Mouse (Mus musculus): Measurements from ENCODE around the gene Asb7. TPM values are rescaled to one million over a fixed set of nuclear protein-coding genes. Genes with fewer than 3 reads are reported as not detected.
A peak's percentile ranks its signal among the peaks of the same experiment; 100 is the strongest.

Asb7 gene
- polyA plus RNA-seq (2012; rRNA removed) = 3.8 and 4.7 TPM in 2 replicates

DNA sequence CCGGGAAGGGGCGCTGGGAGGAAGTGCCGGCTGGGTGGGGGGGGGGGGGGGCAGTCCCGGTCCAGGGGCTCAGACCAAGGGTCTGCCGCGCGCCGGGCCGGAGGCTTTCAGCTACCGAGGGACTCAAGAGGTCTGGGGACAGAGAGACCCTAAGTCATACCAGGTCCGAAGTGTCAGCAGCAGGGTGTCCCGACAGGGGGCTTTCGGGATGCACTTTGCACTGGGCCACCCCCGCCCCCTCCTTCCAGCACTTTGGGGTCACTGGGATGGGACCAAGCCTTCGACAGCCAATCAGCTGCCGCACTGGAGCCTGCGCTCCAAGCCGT lies at the start of gene Asb7:
Asb7 (minus strand) TSS at position 303 of the 326 bp plus-strand sequence.
- WGBS = under 1% methylated on average over 18 of the region's 18 CpGs
- DNase-seq (ENCODE audit: low read depth, low spot score) = no peak

DNA sequence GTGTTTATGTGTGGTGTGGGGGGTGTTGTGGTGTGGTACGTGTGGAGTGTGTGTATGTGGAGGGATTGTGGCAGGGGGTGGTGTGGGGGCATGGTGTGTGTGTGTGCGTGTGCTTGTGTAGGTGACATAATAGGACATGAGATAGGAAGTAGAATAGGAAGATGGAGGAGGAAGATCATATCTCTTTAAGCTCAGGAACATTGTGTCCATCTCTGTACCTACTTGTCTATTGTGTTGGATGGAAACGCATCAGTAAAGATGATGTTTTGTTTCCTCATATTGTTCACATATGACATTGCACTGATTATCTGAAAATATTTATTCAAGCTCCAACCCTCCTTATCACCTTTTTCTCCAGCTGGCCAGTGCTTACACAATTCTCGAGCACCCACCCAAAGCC lies 48.0 kb upstream of the Asb7 start:
- DNase-seq (ENCODE audit: low read depth, low spot score) = no peak
- 80% methylated on average over 4 of the region's 4 CpGs for WGBS

DNA sequence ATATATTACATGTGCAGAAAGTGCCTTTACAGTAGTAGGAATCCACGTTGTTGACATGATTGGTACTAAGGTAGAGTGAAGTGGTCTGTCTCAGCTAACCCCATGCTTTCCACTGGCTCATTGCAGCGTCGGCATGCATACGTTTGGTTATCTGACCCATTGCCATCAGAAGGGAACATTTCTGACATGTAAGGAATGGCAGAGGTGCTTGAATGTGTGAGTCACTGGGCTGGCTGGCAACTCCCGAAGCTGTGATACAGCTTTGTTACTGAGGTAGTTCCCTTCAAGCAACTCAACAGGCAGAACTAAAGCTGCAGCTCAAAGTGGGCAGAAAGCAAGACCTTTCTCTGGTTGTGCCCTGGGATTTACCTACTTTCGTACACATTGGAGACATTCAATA lies 45.6 kb upstream of the Asb7 start:
- WGBS = 89% methylated on average over 6 of the region's 6 CpGs
- DNase-seq (ENCODE audit: low read depth, low spot score) = no peak

DNA sequence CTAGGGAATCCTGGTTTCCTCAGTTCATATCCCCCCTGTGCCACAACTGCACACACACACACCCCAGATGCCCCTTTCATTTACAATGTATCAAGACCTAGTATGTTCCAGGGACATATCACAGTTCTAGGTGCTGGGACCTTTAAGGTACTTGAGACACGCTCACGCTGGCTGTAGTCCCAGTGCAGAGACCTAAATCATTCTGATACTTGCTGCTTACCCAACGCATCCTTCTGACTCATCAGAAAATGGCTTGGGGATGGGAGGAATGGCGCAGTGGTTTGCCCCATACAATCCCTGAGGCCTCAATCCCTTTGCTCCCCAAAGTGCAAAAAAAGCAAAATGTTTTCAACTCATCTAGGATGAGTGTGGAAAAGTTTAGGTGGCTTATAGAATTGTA lies 45.1 kb upstream of the Asb7 start:
- WGBS = 93% methylated on average over 4 of the region's 4 CpGs
- no peak for DNase-seq (ENCODE audit: low read depth, low spot score)

DNA sequence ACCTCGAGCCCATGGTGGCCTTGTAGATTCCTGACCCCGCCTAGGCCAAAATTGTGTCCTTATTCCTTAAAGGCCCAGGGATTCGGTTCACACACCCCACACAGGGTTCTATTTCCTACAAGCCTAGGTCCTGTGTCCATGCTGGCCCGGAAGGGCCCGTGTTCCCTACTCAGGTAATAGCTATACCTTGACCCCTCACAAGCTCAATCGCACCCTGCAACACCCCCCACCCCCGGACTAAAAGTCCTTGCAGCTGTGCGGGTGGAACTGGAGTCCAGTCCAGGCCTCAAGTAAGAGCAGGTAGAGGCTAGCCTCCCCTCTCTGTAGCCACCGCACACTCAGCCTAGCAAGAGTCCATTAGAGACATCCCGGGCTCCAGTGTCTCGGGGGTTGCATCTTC lies 44.5 kb upstream of the Asb7 start:
- DNase-seq (ENCODE audit: low read depth, low spot score) = no peak
- 92% methylated on average over 11 of the region's 11 CpGs for WGBS

DNA sequence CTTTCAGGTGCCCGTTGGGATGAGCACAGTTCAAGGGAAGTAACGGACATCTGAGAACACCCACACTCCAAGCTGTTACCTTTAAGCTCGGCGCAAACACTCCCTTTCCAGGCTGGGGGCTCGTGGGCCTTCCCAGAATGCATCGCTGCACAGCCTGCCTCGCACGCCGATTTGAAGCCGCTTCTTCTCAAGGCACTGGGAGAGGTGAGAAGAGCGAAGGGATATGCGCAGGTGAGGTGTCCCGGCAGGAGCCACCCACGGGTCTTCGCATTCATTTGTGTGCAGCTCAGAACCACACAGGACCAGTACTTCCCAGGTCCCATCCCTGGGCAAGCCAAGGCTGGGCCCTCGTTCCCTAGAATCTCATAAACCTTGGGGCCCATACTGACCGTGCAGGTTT lies 44.0 kb upstream of the Asb7 start:
- WGBS = 91% methylated on average over 17 of the region's 17 CpGs
- DNase-seq (ENCODE audit: low read depth, low spot score) = no peak

DNA sequence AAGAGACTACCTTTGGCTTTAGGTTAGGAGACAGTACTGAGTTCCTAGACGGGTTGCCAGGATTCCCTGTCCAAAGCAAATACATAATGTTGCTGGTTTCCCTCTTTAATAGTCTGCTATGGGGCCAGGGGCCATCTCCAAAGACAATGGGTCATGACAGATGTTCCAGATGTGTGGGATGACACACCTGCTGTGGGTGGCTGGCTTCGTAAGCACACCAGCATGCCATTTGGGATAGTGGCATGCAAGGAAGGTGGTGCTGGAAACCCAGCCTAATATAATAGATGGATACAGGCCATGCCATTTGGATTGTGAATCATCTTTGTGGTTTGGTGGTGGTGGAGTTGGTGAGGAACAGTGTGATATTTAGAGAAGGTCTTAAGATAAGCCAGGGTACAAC lies 39.8 kb upstream of the Asb7 start:
- 76% methylated on average over 2 of the region's 2 CpGs for WGBS
- no peak for DNase-seq (ENCODE audit: low read depth, low spot score)

DNA sequence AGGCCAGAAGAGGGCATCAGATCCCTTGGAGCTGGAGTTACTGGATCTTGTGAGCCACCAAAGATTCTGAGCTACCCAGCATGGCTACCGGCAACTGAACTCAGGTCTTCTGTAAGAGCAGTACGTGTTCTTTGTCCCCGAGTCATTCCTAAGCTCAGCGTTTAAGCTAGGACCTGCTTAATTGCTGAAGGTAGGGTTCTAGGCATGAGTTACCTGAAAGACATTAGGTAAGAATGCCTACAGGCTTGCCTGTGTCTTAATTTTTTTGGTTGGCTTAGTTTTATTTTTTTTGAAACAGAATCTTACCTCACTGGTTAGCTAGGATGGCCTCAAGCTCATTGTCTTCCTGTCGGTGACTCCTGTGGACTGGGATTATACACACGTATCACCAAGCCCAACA lies 38.7 kb upstream of the Asb7 start:
- DNase-seq (ENCODE audit: low read depth, low spot score) = no peak
- 96% methylated on average over 6 of the region's 6 CpGs for WGBS

DNA sequence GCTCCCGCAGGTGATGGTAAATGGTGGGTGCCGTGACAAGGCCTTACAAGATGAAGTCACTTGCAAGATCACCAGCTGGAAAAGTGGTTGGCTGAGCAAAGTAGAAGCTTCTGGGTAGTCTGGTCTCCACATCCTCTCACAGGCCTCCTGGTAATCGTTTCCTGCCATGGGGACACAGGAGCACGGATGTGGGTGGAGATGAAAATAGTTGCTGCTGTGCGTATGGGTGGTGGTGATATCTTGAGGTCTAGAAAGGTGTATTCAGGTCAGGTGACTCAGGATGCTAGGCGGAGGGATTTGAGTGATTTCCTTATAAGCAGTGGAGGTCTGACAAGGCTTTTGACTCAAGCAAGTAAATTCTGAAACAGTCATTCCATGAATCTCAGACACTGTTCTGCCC lies 35.6 kb upstream of the Asb7 start:
- WGBS = 82% methylated on average over 6 of the region's 6 CpGs
- no peak for DNase-seq (ENCODE audit: low read depth, low spot score)

DNA sequence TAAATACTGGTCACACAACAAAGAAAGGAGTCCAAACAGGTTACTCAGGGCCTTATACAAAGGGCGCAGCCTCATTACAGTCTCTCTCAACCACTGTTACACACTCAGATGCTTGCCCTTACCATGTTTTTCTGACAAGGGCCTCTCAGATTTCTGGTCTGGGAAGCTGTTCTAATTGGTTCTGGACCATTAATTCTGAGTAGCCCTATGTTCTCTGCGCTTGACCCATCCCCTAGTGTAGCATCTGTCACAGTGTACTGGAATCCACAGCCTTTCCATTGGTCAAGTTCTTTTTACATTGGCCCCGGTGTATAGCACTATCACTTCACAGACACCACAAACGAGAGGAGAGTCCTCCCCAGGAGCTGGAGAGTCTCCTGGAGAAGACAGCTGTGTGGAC lies 35.1 kb upstream of the Asb7 start:
- DNase-seq (ENCODE audit: low read depth, low spot score) = no peak
- WGBS = 83% methylated on average over 4 of the region's 4 CpGs

DNA sequence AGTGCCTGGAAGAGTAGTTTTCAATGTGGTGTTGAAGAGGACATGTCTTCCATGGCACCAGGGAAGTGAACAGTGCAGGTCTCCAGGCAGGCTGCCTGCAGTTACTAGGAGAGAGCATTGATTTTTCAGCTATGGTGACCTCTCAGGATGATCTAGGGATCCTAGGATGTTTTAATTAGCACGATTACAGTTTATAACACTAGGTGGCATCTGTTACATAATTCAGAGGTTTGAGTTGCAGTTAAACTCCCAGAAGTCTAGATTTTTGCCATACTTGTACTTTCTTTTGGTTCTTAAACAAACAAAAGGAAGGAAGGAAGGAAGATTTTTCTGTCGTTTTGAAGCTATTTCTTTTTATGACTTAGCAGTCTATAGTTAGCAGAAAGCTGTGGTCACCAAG lies 21.8 kb upstream of the Asb7 start:
- 16% methylated on average over 2 of the region's 2 CpGs for WGBS
- DNase-seq (ENCODE audit: low read depth, low spot score) = no peak

DNA sequence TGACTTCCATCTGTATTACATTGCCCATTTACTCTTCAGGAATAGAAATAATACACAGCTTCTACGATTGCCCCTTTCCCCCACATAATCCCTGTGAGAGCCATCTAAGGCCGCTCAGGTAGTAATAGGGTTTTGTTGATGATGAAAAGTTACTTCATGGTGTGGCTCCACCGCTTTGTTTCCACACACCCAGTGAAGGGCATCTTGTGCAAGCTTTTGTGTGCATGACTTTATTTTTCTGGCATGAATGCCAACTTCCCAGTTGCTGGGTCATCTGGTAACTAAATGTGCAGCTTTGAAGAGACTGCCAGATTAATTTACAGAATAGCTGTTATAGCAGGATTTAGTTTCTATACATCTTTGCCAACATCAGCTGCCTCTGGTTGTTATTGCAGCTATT lies 15.2 kb upstream of the Asb7 start:
- 93% methylated on average over 3 of the region's 3 CpGs for WGBS
- DNase-seq (ENCODE audit: low read depth, low spot score) = no peak

DNA sequence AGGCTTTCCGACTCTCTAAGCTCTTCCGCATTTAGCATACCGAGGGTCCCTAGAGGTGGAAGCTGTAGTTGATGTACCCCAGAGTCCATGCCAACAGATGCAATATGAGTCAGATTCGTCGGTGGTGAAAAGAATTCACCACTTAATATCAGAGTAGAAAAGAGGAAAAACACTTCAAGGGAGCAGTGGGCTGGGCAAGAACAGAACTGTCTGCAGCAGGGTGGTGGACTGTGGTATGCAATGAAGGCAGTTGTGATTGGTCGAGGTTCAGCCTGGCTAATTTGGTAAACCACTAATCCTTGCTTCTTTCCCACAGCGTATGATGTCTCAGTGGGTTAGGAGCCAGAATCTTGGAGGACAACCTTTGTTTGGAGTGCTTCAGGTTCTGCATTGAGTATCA lies 13.3 kb upstream of the Asb7 start:
- no peak for DNase-seq (ENCODE audit: low read depth, low spot score)
- 88% methylated on average over 7 of the region's 7 CpGs for WGBS

DNA sequence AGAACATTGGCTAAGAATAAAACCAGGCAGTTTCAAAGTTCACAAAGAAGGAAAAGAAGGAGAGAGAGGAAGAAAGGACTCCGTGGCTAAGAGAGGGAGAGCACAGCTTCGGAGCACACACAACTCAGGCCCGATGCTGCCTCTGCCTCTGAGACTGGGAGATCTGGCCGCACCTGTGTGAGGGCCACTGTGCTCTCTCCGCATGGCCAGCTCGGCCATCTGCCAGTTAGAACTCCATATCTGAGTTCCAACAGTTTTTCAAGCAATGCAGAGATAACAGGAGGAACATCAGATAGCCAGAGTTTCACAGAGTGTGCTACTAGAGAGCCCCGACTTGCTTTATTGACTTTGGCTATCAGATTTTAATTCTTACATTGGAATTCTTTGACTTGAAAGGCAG lies 5.1 kb upstream of the Asb7 start:
- 68% methylated on average over 7 of the region's 7 CpGs for WGBS
- DNase-seq (ENCODE audit: low read depth, low spot score) = no peak

DNA sequence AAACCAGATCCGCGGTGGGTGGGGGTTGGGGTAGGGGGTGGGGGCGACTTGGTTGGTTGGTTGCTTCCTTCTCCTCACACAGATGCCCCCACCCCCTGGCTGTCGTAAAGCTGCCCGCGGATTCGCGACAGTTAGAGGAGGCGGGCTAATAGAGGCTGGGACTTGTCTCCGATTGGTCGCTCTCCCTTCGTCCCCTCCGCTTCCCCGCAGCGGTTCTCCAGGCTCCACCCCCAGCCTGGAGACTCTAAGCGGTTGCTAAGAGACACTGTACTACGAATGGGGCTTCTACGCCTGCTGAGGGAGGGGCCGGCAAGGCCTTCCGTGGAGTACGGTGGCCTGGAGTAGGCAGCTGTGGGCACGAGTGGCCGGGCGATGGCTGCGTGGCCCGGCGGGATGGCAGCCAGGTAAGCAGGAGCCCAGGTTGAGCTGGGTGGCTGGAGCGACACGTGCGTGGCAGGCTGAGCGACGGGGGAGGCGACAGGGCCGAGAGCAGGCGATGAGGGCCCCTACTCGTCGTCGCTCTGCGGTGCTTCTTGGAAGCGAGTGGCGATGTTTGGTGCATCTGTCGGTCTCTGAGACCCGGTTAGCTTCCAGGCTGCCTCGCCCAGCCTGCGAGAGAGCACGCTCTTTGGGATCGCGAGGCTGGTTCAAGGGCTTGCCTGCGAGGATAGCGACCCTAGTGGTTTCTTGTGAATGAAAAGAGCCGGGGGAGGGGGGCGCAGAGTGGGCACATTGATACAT lies 394 bp upstream of the Asb7 start, which contains the start of gene Lins1:
Lins1 (plus strand) TSS at position 270 of the 741 bp plus-strand sequence.
- DNase-seq (ENCODE audit: low read depth, low spot score) = peak; percentile 99
- WGBS = under 1% methylated on average over 52 of the region's 52 CpGs

DNA sequence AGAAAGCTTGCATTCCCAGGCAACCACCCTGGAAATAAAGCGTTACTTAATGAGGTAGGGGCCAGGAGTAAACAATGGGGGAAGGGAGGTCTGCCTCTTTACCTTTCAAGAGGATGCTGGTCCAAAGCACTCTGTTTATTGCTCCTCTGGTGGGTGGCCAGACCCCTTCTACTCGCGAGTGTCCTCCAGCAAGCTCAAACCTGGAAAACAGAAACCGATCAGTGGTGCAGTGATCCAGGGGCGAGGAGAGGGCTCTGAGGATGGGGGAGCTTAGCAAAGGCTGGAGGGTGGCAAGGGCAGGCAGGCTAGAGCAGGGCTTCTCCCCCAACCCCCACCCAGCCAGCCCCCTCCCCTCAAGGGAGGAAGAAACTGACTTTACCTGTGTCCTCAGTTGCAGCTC lies 675 bp downstream of the Asb7 start:
- WGBS = 2% methylated on average over 5 of the region's 5 CpGs
- no peak for DNase-seq (ENCODE audit: low read depth, low spot score)

DNA sequence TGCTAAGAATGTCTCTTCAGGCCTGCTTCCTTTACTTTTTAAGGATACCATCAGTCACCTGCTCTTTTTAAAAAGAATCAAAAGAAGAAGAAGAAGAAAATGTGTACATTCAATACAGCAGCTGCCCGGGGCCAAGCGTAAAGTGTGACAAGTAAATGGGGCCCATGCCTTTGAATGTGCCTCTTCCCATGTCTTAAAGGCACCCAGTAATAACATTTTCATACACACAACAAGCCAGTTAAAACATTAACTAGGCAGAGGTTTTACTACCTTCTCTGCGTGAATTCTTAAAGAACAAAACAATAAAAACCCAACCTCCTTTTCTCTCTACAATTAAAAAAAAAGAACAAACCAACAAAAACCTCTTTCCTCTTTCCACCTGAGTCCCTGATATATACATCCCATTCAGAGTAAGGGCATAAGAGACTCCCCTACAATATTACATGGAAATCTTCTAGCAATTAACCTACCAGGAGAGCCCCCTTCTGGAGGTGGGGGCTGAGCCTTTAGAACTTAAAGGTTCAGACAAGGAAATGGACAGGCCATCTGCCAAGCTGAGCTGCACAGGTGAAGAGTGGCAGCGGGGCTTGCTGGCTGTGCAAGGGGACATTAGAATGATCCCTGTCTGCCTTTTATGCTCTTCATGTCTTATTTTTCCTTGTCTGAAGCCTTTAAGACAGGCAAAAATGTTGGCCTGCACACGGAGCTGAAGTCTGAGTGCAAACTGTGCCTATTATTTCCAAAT lies 7.1 kb downstream of the Asb7 start:
- no peak for DNase-seq (ENCODE audit: low read depth, low spot score)

DNA sequence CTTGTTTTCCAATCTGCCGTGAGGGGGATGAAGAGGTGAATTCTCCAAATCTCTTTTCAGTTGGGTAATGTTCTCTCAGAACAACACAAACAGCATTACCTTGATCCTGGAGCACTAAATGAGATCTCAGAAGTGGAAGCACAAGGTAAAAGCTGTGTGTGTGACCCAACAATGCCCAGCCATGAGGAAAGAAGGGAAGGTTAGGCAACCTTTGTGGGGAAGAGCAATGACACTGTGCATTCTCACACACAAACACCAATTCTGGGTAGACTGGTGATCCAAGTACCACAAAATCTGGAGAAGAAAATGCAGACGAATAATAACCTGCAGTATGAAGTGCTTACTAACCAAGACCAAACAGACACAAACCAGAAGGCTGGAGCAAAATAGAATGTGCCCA lies 13.6 kb downstream of the Asb7 start:
- DNase-seq (ENCODE audit: low read depth, low spot score) = no peak
- 69% methylated on average over 2 of the region's 2 CpGs for WGBS

More for the DNA sequence above, 7.1 kb downstream of the Asb7 start:
- WGBS = 37% methylated on average over 5 of the region's 5 CpGs

DNA sequence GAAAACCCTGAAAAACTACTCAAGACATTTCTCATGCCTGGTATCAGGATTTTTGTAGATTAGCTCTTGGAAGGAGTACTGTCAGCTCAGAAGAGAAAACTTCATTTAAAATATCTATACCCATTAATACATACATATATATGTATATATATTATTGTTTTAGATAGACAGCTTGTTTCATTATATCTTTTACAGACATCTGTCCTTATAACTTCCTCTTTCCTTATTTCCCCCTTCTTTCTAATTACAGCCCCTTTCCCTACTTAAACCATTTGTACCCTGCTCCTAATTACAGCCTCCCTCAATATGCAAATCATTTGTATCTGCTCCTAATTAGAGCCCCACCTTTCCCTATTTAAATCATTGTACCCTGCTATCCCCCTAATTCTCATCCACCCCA lies 22.3 kb downstream of the Asb7 start:
- DNase-seq (ENCODE audit: low read depth, low spot score) = no peak

DNA sequence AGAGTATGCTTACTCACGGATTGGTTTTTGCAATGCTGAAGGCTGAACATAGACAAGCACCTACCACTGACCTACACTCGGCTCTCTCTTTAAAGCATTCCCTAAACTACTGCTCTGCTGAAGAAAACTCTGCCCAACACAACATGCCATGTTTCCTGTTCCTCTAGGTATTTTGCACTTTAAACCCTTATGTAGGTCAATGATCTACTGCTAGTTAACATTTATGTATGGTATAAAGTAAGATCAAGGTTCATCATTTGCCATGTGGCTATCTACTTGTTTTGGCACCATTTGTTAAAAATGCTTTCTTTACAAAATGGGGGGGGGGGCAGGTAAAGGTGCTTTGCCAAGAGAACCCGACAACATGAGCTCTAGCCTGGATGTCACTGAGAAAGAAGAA lies 25.8 kb downstream of the Asb7 start:
- WGBS = 35% methylated on average over 3 of the region's 3 CpGs
- DNase-seq (ENCODE audit: low read depth, low spot score) = peak; percentile 64

DNA sequence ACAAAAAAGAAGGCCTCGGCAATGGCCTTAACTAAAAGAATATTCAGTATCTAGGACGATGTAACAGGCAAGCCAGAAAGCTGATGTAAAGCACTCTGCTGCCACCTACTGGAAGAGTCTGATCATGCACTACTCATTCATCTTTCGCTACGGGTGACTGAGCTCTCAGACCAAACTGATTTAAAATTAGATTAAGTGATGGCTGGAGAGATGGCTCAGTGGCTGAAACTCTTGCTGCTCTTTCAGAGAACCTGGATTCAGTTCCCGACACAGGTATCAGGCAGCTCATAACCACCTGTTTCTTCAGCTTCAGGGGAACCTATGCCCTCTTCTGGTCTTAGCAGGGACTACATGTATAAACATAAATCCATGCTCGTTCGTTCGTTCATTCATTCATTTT lies 27.8 kb downstream of the Asb7 start:
- 6% methylated on average over 8 of the region's 8 CpGs for WGBS
- peak; percentile 67 for DNase-seq (ENCODE audit: low read depth, low spot score)
